8 mouse cellular contexts compared by ENCODE assay signal in the genomic region with DNA sequence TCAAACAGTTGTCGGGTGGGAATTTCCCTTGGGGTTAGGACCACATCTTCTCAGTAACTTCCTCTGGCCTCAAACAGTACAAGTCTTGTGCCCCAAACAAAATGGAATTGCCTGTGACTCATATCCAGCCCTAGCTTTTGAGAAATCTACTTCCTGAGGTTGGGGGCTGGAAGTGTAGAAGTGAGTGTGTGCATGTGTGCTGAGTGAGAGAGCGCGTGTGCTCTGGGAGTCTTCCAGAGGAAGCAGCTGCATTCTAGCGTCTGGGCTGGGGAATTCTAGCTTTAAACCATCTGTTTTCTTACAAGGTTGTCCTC. TPM values are rescaled to one million over a fixed set of nuclear protein-coding genes. Genes with fewer than 3 reads are reported as not detected.
DNase-seq lines count a peak whose midpoint lies in the region; ATAC-seq and TF ChIP-seq lines count a peak whose summit lies in the region.

No protein-coding gene starts in this region.

- no peak overlapping the region for H3K4me3 ChIP-seq in bone marrow, adult 2 months (replicated peaks; ENCODE audit: control insufficient read depth, low read depth, low read length)
- no peak overlapping the region for H3K4me3 ChIP-seq in intestine, embryonic 16.5 days (ENCODE audit: low read length)

- peak; percentile 8 for DNase-seq in gastrocnemius, adult 18-20 months (ENCODE audit: low spot score)
- no peak for DNase-seq in gastrocnemius, postnatal 10 days
- DNase-seq in adipocyte (ENCODE audit: low spot score): no peak
- DNase-seq in retina, embryonic 14.5 days (ENCODE audit: low spot score): no peak
- DNase-seq in layer of hippocampus, postnatal 36 days: no peak

- peak; percentile 80 for ATAC-seq in intestine, embryonic 16.5 days
- ATAC-seq in megakaryocyte, adult 5-6 weeks (ENCODE audit: poor library complexity, severe bottlenecking): peak; percentile 33

- H3K4me1 ChIP-seq in bone marrow, adult 2 months (ENCODE audit: control insufficient read depth, insufficient read depth, low read length): peaks cover 1% of the 10 kb centered on the region; the same call in 1 of the 2 replicates
- 0 out of 2 replicates have a peak, but pooled peaks cover 5% of the 10 kb centered on the region for H3K4me1 ChIP-seq in intestine, embryonic 16.5 days (ENCODE audit: control insufficient read depth, insufficient read depth, low read length)

- H3K36me3 ChIP-seq in intestine, embryonic 16.5 days (ENCODE audit: control insufficient read depth, insufficient read depth, low read length): no peaks in the 10 kb centered on the region

- H3K27ac ChIP-seq in bone marrow, adult 2 months (ENCODE audit: control insufficient read depth, insufficient read depth, low read depth, low read length, poor library complexity): peak overlapping the region; percentile 29; the same call in 1 of the 2 replicates
- peak overlapping the region; percentile 74 for H3K27ac ChIP-seq in intestine, embryonic 16.5 days (ENCODE audit: low read length)

- H3K9ac ChIP-seq in intestine, embryonic 16.5 days (ENCODE audit: low read depth, low read length): no peak overlapping the region

- no peaks in the 10 kb centered on the region for H3K9me3 ChIP-seq in intestine, embryonic 16.5 days (ENCODE audit: control insufficient read depth, low read length)

- no peak for TF ChIP-seq POLR2A in bone marrow, adult 2 months (IDR thresholded peaks at IDR 0.05; ENCODE audit: borderline replicate concordance, control insufficient read depth, low read depth, low read length)

- H3K4me2 ChIP-seq in intestine, embryonic 16.5 days (ENCODE audit: low read depth, low read length): no peak overlapping the region

- WGBS in bone marrow, adult 2 months: 13% methylated on average over 4 of the region's 4 CpGs
- 38% methylated on average over 4 of the region's 4 CpGs for WGBS in intestine, embryonic 16.5 days

- H3K27me3 ChIP-seq in intestine, embryonic 16.5 days (replicated peaks; ENCODE audit: control insufficient read depth, insufficient read depth, low read length): no peaks in the 10 kb centered on the region

- TF ChIP-seq CTCF in bone marrow, adult 2 months (IDR thresholded peaks at IDR 0.05; ENCODE audit: control insufficient read depth, insufficient read depth, low read length): no peak

RNA-seq across cellular contexts. Expression of gene Kcnip1, which starts 17.9 kb away (rescaled TPM):
- under 1 TPM in 1 of 2 experiments, not detected in 1; 0.12 TPM for total RNA-seq in gastrocnemius, adult 18-20 months (2021)
- total RNA-seq in gastrocnemius, postnatal 10 days (2021): under 1 TPM; 0.14 to 0.18 TPM
- polyA plus RNA-seq in bone marrow, adult 2 months (2011; ENCODE audit: insufficient read depth, insufficient read length, low replicate concordance, missing spikeins): not detected in 2 replicates
- 6.6 and 8.9 TPM in 2 replicates for polyA plus RNA-seq in intestine, embryonic 16.5 days (2015; fragmentation: Nextera tagmentation; extraction: Ambion mirVana)
- 0.09 TPM in 1 of 2 replicates, not detected in the other for total RNA-seq in megakaryocyte, adult 5-6 weeks (2015)
- total RNA-seq in megakaryocyte, adult 5-6 weeks (2017): 0.18 TPM in 1 of 2 replicates, not detected in the other
- total RNA-seq in layer of hippocampus, postnatal 36 days (2021): 10 to 100 TPM; 20.6 to 21.0 TPM

RNA-seq across cellular contexts. Expression of gene Lcp2, which starts 35.9 kb away (rescaled TPM):
- total RNA-seq in gastrocnemius, adult 18-20 months (2021): under 1 TPM; 0.43 to 0.64 TPM
- 1 to 10 TPM; 1.5 to 2.6 TPM for total RNA-seq in gastrocnemius, postnatal 10 days (2021)
- polyA plus RNA-seq in bone marrow, adult 2 months (2011; ENCODE audit: insufficient read depth, insufficient read length, low replicate concordance, missing spikeins): 16.6 and 53.6 TPM in 2 replicates
- 3.1 and 4.1 TPM in 2 replicates for polyA plus RNA-seq in intestine, embryonic 16.5 days (2015; fragmentation: Nextera tagmentation; extraction: Ambion mirVana)
- total RNA-seq in megakaryocyte, adult 5-6 weeks (2015): 205 and 221 TPM in 2 replicates
- 94.8 and 109 TPM in 2 replicates for total RNA-seq in megakaryocyte, adult 5-6 weeks (2017)
- total RNA-seq in layer of hippocampus, postnatal 36 days (2021): 1 to 10 TPM; 3.9 to 6.1 TPM

RNA-seq across cellular contexts. Expression of gene Kcnmb1, which starts 48.0 kb away (rescaled TPM):
- under 1 TPM; 0.26 to 0.27 TPM for total RNA-seq in gastrocnemius, adult 18-20 months (2021)
- total RNA-seq in gastrocnemius, postnatal 10 days (2021): under 1 TPM; 0.19 to 0.20 TPM
- not detected in 2 replicates for polyA plus RNA-seq in bone marrow, adult 2 months (2011; ENCODE audit: insufficient read depth, insufficient read length, low replicate concordance, missing spikeins)
- polyA plus RNA-seq in intestine, embryonic 16.5 days (2015; fragmentation: Nextera tagmentation; extraction: Ambion mirVana): 1.9 and 2.1 TPM in 2 replicates
- not detected in 2 replicates for total RNA-seq in megakaryocyte, adult 5-6 weeks (2015)
- total RNA-seq in megakaryocyte, adult 5-6 weeks (2017): not detected in 2 replicates
- under 1 TPM; 0.20 TPM for total RNA-seq in layer of hippocampus, postnatal 36 days (2021)

Comparison
In these comparisons a context has a peak if more than half of its experiments do, and no peak if none do; other contexts are left out.
1. RNA of gene Kcnip1, which starts 17.9 kb away (total RNA-seq): 20.6 to 21.0 TPM in layer of hippocampus, postnatal 36 days; 0.09 to 0.18 TPM in megakaryocyte, adult 5-6 weeks, 0.14 to 0.18 TPM in gastrocnemius, postnatal 10 days and 0.12 TPM in gastrocnemius, adult 18-20 months; every median in the first group is over 10 times any median in the second.
2. RNA of gene Lcp2, which starts 35.9 kb away (total RNA-seq): 94.8 to 221 TPM in megakaryocyte, adult 5-6 weeks; 3.9 to 6.1 TPM in layer of hippocampus, postnatal 36 days, 1.5 to 2.6 TPM in gastrocnemius, postnatal 10 days and 0.43 to 0.64 TPM in gastrocnemius, adult 18-20 months; every median in the first group is over 10 times any median in the second.